ENCODE assay signal across 9 mouse cellular contexts in genomic region chr10:39064732-39065131, GRCm38 (mm10).
DNase-seq lines count a peak whose midpoint lies in the region; ATAC-seq and TF ChIP-seq lines count a peak whose summit lies in the region.
"Had no signal": no experiment of that assay in that cellular context is flagged by ENCODE, and none has a peak within 500 bp of the region (broad histone marks: within the 10 kb centered on the region; RNA-seq: fewer than 3 reads in every experiment).

No protein-coding gene starts in this region.

- H3K4me1 ChIP-seq in hindbrain, postnatal 0 days (ENCODE audit: insufficient read depth, low read length): no peaks in the 10 kb centered on the region
- H3K4me1 ChIP-seq in hindbrain, embryonic 12.5 days: no peaks in the 10 kb centered on the region
- H3K4me1 ChIP-seq in embryonic fibroblast, embryonic 13.5 days (ENCODE audit: control insufficient read depth, insufficient read depth, low read length): no peaks in the 10 kb centered on the region
- H3K4me1 ChIP-seq in stomach, postnatal 0 days (replicated peaks; ENCODE audit: control insufficient read depth, insufficient read depth): no peaks in the 10 kb centered on the region
- H3K4me1 ChIP-seq: heart, embryonic 13.5 days had no signal

- no peak overlapping the region for H3K9ac ChIP-seq in hindbrain, postnatal 0 days (replicated peaks; ENCODE audit: low read length)
- H3K9ac ChIP-seq in hindbrain, embryonic 12.5 days: no peak overlapping the region
- H3K9ac ChIP-seq in stomach, postnatal 0 days (ENCODE audit: low read length): no peak overlapping the region
- H3K9ac ChIP-seq: heart, embryonic 13.5 days had no signal

- H3K4me2 ChIP-seq in hindbrain, postnatal 0 days (ENCODE audit: low read depth, low read length): no peak overlapping the region
- H3K4me2 ChIP-seq in hindbrain, embryonic 12.5 days (replicated peaks): no peak overlapping the region
- no peak overlapping the region for H3K4me2 ChIP-seq in stomach, postnatal 0 days (replicated peaks; ENCODE audit: low read depth)
- H3K4me2 ChIP-seq: heart, embryonic 13.5 days had no signal

- no peak for TF ChIP-seq EP300 in stomach, postnatal 0 days (optimal IDR thresholded peaks at IDR 0.05)

- H3K27me3 ChIP-seq in hindbrain, postnatal 0 days (ENCODE audit: insufficient read depth, low read length): no peaks in the 10 kb centered on the region
- H3K27me3 ChIP-seq in hindbrain, embryonic 12.5 days: no peaks in the 10 kb centered on the region
- H3K27me3 ChIP-seq in stomach, postnatal 0 days (ENCODE audit: control insufficient read depth, insufficient read depth, low read length): no peaks in the 10 kb centered on the region
- H3K27me3 ChIP-seq: heart, embryonic 13.5 days had no signal

- WGBS in hindbrain, postnatal 0 days: 92% methylated on average over 5 of the region's 5 CpGs
- WGBS in hindbrain, embryonic 12.5 days: 84% methylated on average over 5 of the region's 5 CpGs
- WGBS in stomach, postnatal 0 days: 90% methylated on average over 5 of the region's 5 CpGs

- no peak overlapping the region for H3K4me3 ChIP-seq in hindbrain, postnatal 0 days (ENCODE audit: low read length)
- H3K4me3 ChIP-seq in hindbrain, embryonic 12.5 days: no peak overlapping the region
- no peak overlapping the region for H3K4me3 ChIP-seq in embryonic fibroblast, embryonic 13.5 days (ENCODE audit: insufficient read depth, low read length)
- H3K4me3 ChIP-seq in stomach, postnatal 0 days (ENCODE audit: low read depth, low read length): no peak overlapping the region
- H3K4me3 ChIP-seq: heart, embryonic 13.5 days had no signal

- no peaks in the 10 kb centered on the region for H3K36me3 ChIP-seq in hindbrain, postnatal 0 days (ENCODE audit: insufficient read depth, low read length)
- H3K36me3 ChIP-seq in hindbrain, embryonic 12.5 days: no peaks in the 10 kb centered on the region
- no peaks in the 10 kb centered on the region for H3K36me3 ChIP-seq in stomach, postnatal 0 days (ENCODE audit: control insufficient read depth, insufficient read depth, low read length)

- no peak for ATAC-seq in hindbrain, postnatal 0 days
- no peak for ATAC-seq in hindbrain, embryonic 12.5 days (ENCODE audit: low FRiP score)
- ATAC-seq in stomach, postnatal 0 days (ENCODE audit: low FRiP score, low TSS enrichment): no peak

- H3K27ac ChIP-seq in hindbrain, postnatal 0 days: no peak overlapping the region
- no peak overlapping the region for H3K27ac ChIP-seq in hindbrain, embryonic 12.5 days
- H3K27ac ChIP-seq in embryonic fibroblast, embryonic 13.5 days (ENCODE audit: insufficient read depth, low read length): no peak overlapping the region
- H3K27ac ChIP-seq in stomach, postnatal 0 days (replicated peaks): no peak overlapping the region
- H3K27ac ChIP-seq: heart, embryonic 13.5 days had no signal

- TF ChIP-seq CTCF in hindbrain, postnatal 0 days (IDR thresholded peaks at IDR 0.05; ENCODE audit: low read depth): peak; percentile 68
- peak; percentile 44 for TF ChIP-seq CTCF in embryonic fibroblast, embryonic 13.5 days (IDR thresholded peaks at IDR 0.05; ENCODE audit: borderline replicate concordance, insufficient read depth, low read length)
- peak; percentile 78 for TF ChIP-seq CTCF in stomach, postnatal 0 days (IDR thresholded peaks at IDR 0.05; ENCODE audit: low read depth)

- intact Hi-C loops in left cerebral cortex, postnatal 36 days (cut with DNase I): no loop called here

- no peaks in the 10 kb centered on the region for H3K9me3 ChIP-seq in hindbrain, postnatal 0 days (ENCODE audit: low read length)
- H3K9me3 ChIP-seq in hindbrain, embryonic 12.5 days (replicated peaks): no peaks in the 10 kb centered on the region
- no peaks in the 10 kb centered on the region for H3K9me3 ChIP-seq in stomach, postnatal 0 days (ENCODE audit: control insufficient read depth, low read length)
- H3K9me3 ChIP-seq: heart, embryonic 13.5 days had no signal

- peak; percentile 42 for DNase-seq in hindbrain, postnatal 0 days (ENCODE audit: low spot score)
- DNase-seq in A20 (ENCODE audit: low read depth, low spot score) (peak; percentile 71), ES-CJ7 (ENCODE audit: low read depth, low spot score) (peak; percentile 84)
- peak; percentile 38 for DNase-seq in stomach, postnatal 0 days (ENCODE audit: low spot score)
- DNase-seq in urinary bladder, adult 2 months (ENCODE audit: low spot score): no peak
- DNase-seq in left cerebral cortex, postnatal 36 days (ENCODE audit: low spot score in 2 of 2): no peak

- no peak for TF ChIP-seq POLR2A in embryonic fibroblast, embryonic 13.5 days (IDR thresholded peaks at IDR 0.05; ENCODE audit: low read depth, low read length)

Comparison
In these comparisons a context has a peak if more than half of its experiments do, and no peak if none do; other contexts are left out.
1. DNase-seq: peak in hindbrain, postnatal 0 days (single experiment), A20 (single experiment), ES-CJ7 (single experiment) and stomach, postnatal 0 days (single experiment); none in urinary bladder, adult 2 months (single experiment) and left cerebral cortex, postnatal 36 days (0 of 2).
2. Peak in every context shown above with its lines, with median percentiles within 50 percentile points of each other: CTCF ChIP-seq.